Mouse (Mus musculus): ENCODE data around the gene Hist1h3e.
"Not testable (repeated sequence)": the region's sequence is repeated elsewhere in the genome, so short reads cannot be mapped to it uniquely, and the experiment has no call there.

Gene Hist1h3e

GRCm38 (mm10) chr13:23561883-23562659, at the start of gene Hist1h3e:
Gene Hist1h3e (minus strand): TSS chr13:23562369.
- DNase-seq (ENCODE audit: low spot score in 2 of 2) = peak; percentile 95

- no peak for DNase-seq (ENCODE audit: low spot score in 2 of 2)
These were observed 49.5 kb upstream of the Hist1h3e start for GRCm38 (mm10) chr13:23611638-23612037.

- DNase-seq (ENCODE audit: low spot score in 2 of 2) = no peak
These were observed 48.2 kb upstream of the Hist1h3e start for GRCm38 (mm10) chr13:23610393-23610792.

- DNase-seq (ENCODE audit: low spot score in 2 of 2) = no peak
These were observed 47.7 kb upstream of the Hist1h3e start for GRCm38 (mm10) chr13:23609844-23610243.

- DNase-seq (ENCODE audit: low spot score in 2 of 2) = no peak
These were observed 47.0 kb upstream of the Hist1h3e start for GRCm38 (mm10) chr13:23609209-23609608.

- no peak for DNase-seq (ENCODE audit: low spot score in 2 of 2)
These were observed 42.9 kb upstream of the Hist1h3e start for GRCm38 (mm10) chr13:23605052-23605451.

- no peak for DNase-seq (ENCODE audit: low spot score in 2 of 2)
These were observed 42.3 kb upstream of the Hist1h3e start for GRCm38 (mm10) chr13:23604452-23604851.

GRCm38 (mm10) chr13:23603182-23603699, 41.1 kb upstream of the Hist1h3e start:
- DNase-seq (ENCODE audit: low spot score in 2 of 2) = no peak

GRCm38 (mm10) chr13:23597957-23598356, 35.8 kb upstream of the Hist1h3e start:
- DNase-seq (ENCODE audit: low spot score in 2 of 2) = peak in 1 of 2 experiments; percentile 63

- DNase-seq (ENCODE audit: low spot score in 2 of 2) = no peak
These were observed 33.6 kb upstream of the Hist1h3e start for GRCm38 (mm10) chr13:23595622-23596372.

- DNase-seq (ENCODE audit: low spot score in 2 of 2) = no peak
These were observed 33.0 kb upstream of the Hist1h3e start for GRCm38 (mm10) chr13:23595185-23595584.

GRCm38 (mm10) chr13:23593051-23593770, 31.0 kb upstream of the Hist1h3e start:
- DNase-seq (ENCODE audit: low spot score in 2 of 2) = no peak

GRCm38 (mm10) chr13:23592614-23593013, 30.4 kb upstream of the Hist1h3e start:
- no peak for DNase-seq (ENCODE audit: low spot score in 2 of 2)

- DNase-seq (ENCODE audit: low spot score in 2 of 2) = not testable (repeated sequence)
These were observed 29.7 kb upstream of the Hist1h3e start for GRCm38 (mm10) chr13:23591886-23592285.

GRCm38 (mm10) chr13:23591206-23591605, 29.0 kb upstream of the Hist1h3e start:
- DNase-seq (ENCODE audit: low spot score in 2 of 2) = no peak

- no peak for DNase-seq (ENCODE audit: low spot score in 2 of 2)
These were observed 24.7 kb upstream of the Hist1h3e start for GRCm38 (mm10) chr13:23586940-23587225.

GRCm38 (mm10) chr13:23586099-23586939, 24.1 kb upstream of the Hist1h3e start:
- no peak for DNase-seq (ENCODE audit: low spot score in 2 of 2)

GRCm38 (mm10) chr13:23585442-23586098, 23.4 kb upstream of the Hist1h3e start:
- peak; percentile 57 to 65 for DNase-seq (ENCODE audit: low spot score in 2 of 2)

- DNase-seq (ENCODE audit: low spot score in 2 of 2) = peak; percentile 30 to 65
These were observed 22.9 kb upstream of the Hist1h3e start for GRCm38 (mm10) chr13:23585029-23585441.

- DNase-seq (ENCODE audit: low spot score in 2 of 2) = no peak
These were observed 22.2 kb upstream of the Hist1h3e start for GRCm38 (mm10) chr13:23584331-23584730.
